Mouse (Mus musculus) testis, adult 2 months (tissue): ENCODE results near the gene Wfs1. TPM values are rescaled to one million over a fixed set of nuclear protein-coding genes. Genes with fewer than 3 reads are reported as not detected.
A peak's percentile ranks its signal among the peaks of the same experiment; 100 is the strongest.

ENCODE experiments used
- H3K27ac ChIP-seq: fragments of 200-500 bp; 2 replicates; pipeline ENCODE4 v1.5.1; 2012; ENCODE audit warnings: low read depth, low read length; ENCODE audit not compliant: control insufficient read depth, insufficient read depth
- H3K27me3 ChIP-seq: fragments of 200-500 bp; 2 replicates; pipeline ENCODE4 v1.6.1; 2012; ENCODE audit warnings: mild to moderate bottlenecking, low read length, moderate library complexity; ENCODE audit not compliant: control insufficient read depth, insufficient read depth
- H3K36me3 ChIP-seq: fragments of 200-500 bp; 2 replicates; pipeline ENCODE4 v1.6.1; 2012; ENCODE audit warnings: mild to moderate bottlenecking, low read length; ENCODE audit not compliant: control insufficient read depth, insufficient read depth
- H3K4me1 ChIP-seq: fragments of 200-500 bp; 2 replicates; pipeline ENCODE4 v1.6.1; 2012; ENCODE audit warnings: low read length; ENCODE audit not compliant: control insufficient read depth, insufficient read depth
- H3K4me3 ChIP-seq: fragments of 200-500 bp; 2 replicates; pipeline ENCODE4 v1.5.1; 2012; ENCODE audit warnings: low read depth, mild to moderate bottlenecking, low read length, moderate library complexity, mixed read lengths; ENCODE audit not compliant: control insufficient read depth
- CTCF ChIP-seq: fragments of 200-500 bp; IDR thresholded peaks from 2 replicates; pipeline ENCODE4 v1.5.1; 2012; ENCODE audit warnings: low read depth, mild to moderate bottlenecking, inconsistent platforms, low read length, moderate library complexity; ENCODE audit not compliant: control insufficient read depth, insufficient read depth, insufficient replicate concordance
- POLR2A ChIP-seq: fragments of 200-500 bp; IDR thresholded peaks from 2 replicates; pipeline ENCODE4 v1.6.1; 2012; ENCODE audit warnings: low read depth, mild to moderate bottlenecking, inconsistent platforms, low read length, moderate library complexity; ENCODE audit not compliant: control insufficient read depth
- polyA plus RNA-seq: library from polyadenylated mRNA; depleted of rRNA; stranded (reverse); fragments of >200 nt; gene quantifications from 2 replicates; pipeline ENCODE4 v1.2.3, GENCODE M21; 2012; rRNA removed

The Wfs1 gene
- 1.6 and 1.9 TPM in 2 replicates for polyA plus RNA-seq

- no peak within 1 kb of the TSS for H3K27ac ChIP-seq
- TF ChIP-seq CTCF (no peak), POLR2A (peak; percentile 15; the same call in 1 of the 2 replicates)
- peak within 1 kb of the TSS; percentile 87 for H3K4me3 ChIP-seq
- no peaks in the 10 kb centered on the region for H3K36me3 ChIP-seq
- H3K4me1 ChIP-seq: peaks cover 3% of the 10 kb centered on the region
- H3K27me3 ChIP-seq: no peaks in the 10 kb centered on the region
Observed at GRCm38 (mm10) chr5:36988781-36989624, at the start of gene Wfs1. Wfs1 (minus strand) TSS chr5:36989205.

- H3K4me3 ChIP-seq: no peak overlapping the region
- no peaks in the 10 kb centered on the region for H3K27me3 ChIP-seq
- H3K4me1 ChIP-seq: peaks cover 8% of the 10 kb centered on the region
- no peaks in the 10 kb centered on the region for H3K36me3 ChIP-seq
- no peak overlapping the region for H3K27ac ChIP-seq
- TF ChIP-seq POLR2A (no peak), CTCF (no peak)
Observed at GRCm38 (mm10) chr5:37036884-37037283, 47.9 kb upstream of the Wfs1 start.

GRCm38 (mm10) chr5:37035896-37036295 lies 46.9 kb upstream of the Wfs1 start:
- no peaks in the 10 kb centered on the region for H3K27me3 ChIP-seq
- peaks cover 2% of the 10 kb centered on the region; the same call in 1 of the 2 replicates for H3K4me1 ChIP-seq
- TF ChIP-seq CTCF (no peak), POLR2A (no peak)
- no peak overlapping the region for H3K27ac ChIP-seq
- H3K4me3 ChIP-seq: no peak overlapping the region
- H3K36me3 ChIP-seq: no peaks in the 10 kb centered on the region

- no peaks in the 10 kb centered on the region for H3K4me1 ChIP-seq
- H3K4me3 ChIP-seq: no peak overlapping the region
- no peaks in the 10 kb centered on the region for H3K27me3 ChIP-seq
- TF ChIP-seq CTCF: no peak
- TF ChIP-seq POLR2A: no peak
- H3K36me3 ChIP-seq: no peaks in the 10 kb centered on the region
- no peak overlapping the region for H3K27ac ChIP-seq
Observed at GRCm38 (mm10) chr5:37035192-37035591, 46.2 kb upstream of the Wfs1 start.

GRCm38 (mm10) chr5:37030753-37031152 lies 41.7 kb upstream of the Wfs1 start:
- TF ChIP-seq CTCF: no peak
- no peak for TF ChIP-seq POLR2A
- Histone ChIP-seq H3K27ac (no peak overlapping the region), H3K4me3 (no peak overlapping the region), H3K4me1 (peaks cover 14% of the 10 kb centered on the region), H3K27me3 (no peaks in the 10 kb centered on the region), H3K36me3 (no peaks in the 10 kb centered on the region)

DNA sequence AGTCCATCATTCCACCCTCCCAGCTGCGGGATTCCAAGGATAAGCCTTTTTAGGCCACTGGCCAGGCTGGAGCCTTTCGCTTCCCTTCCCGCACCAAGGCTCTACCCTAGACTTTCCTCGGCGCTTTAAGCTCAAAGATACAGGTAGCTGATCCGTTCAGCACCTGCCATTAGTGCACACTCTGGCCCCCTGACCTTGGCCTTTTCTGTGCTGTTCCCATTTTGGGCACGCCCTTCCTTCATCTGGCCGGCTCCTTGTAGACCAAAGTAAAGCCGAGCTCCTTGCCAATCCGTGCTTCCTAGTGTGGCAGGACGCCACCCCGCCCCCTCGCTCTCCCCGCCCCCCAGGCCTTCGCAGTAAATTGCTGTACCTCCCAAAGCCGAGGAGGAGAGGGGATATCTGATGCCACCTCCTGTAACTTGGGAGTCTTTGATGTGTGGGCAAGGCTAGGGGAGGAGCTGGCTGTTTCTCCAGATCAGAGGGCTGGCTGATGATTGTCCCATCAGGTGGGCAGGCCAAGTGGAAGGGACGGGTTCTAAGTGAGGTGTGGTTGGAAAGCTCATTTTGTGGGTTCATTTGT lies 40.4 kb upstream of the Wfs1 start:
- TF ChIP-seq CTCF: no peak
- no peak for TF ChIP-seq POLR2A
- Histone ChIP-seq H3K27ac (no peak overlapping the region), H3K4me3 (peak overlapping the region; percentile 62), H3K27me3 (no peaks in the 10 kb centered on the region), H3K36me3 (no peaks in the 10 kb centered on the region), H3K4me1 (peaks cover 14% of the 10 kb centered on the region)

DNA sequence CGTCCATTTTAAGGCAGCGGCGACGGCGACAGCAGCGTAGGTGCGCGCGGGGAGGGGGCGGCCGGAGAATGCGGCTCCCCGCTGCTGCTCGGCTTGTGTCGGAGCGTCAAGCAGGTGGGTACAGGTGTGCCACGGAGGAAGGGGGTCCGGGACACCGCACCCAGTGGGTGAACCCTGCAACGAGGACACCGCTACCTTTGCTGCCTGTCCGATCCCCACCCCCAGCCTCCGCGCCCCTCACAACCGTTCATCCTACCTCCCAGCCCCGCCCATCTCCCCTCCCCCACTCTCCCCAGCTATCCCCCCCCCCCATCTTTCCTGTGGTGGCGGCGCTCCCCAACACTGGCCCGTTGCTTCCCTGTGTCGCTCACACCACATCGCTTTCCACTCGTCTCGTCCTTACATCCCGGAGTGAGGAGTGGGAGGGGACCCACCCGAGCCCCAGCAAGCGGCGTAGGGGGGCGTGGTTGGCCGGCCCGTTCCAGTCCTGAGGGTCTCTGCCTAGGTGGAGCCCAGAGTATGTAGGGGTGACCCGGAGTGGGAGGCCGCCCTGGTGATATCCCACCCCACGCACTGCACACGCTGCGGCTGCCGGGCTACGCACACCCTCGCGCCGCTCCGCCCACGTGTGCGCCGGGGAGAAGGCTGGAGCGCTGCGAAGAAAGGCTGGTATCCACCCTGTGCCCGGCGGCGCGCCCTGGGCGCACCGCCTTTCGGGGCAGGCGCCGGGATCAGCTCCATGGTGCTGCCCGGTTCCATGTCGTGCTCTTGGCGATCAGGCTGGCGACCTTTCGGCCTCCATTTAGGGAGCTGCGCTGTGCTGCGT lies 39.7 kb upstream of the Wfs1 start:
- Histone ChIP-seq H3K4me3 (peak overlapping the region; percentile 78), H3K36me3 (no peaks in the 10 kb centered on the region), H3K27me3 (no peaks in the 10 kb centered on the region), H3K4me1 (peaks cover 14% of the 10 kb centered on the region), H3K27ac (no peak overlapping the region)
- no peak for TF ChIP-seq POLR2A
- no peak for TF ChIP-seq CTCF
